Mouse (Mus musculus): ENCODE measurements at regions not wholly inside any gene's neighbourhood (a gene's known extent, or its start where the extent isn't known, plus 50 kb on each side); places are given as distances from the start of the nearest gene placed in this dataset.

- no peak for TF ChIP-seq CTCF (IDR thresholded peaks at IDR 0.05; ENCODE audit: insufficient read depth, low read length)
- TF ChIP-seq POLR2A (IDR thresholded peaks at IDR 0.05; ENCODE audit: borderline replicate concordance, extremely low read depth, low read depth, low read length) = no peak
These were observed 341.1 kb downstream of the Cdh26 start for GRCm38 (mm10) chr2:178771435-178771834.
